Mouse (Mus musculus) liver, adult 2 months (tissue): ENCODE measurements around the gene Mfsd12. TPM values are rescaled to one million over a fixed set of nuclear protein-coding genes. Genes with fewer than 3 reads are reported as not detected.

Experiments
- DNase-seq: peaks from one replicate; pipeline ENCODE4 v3.0.0-alpha.2; 2011; ENCODE audit warnings: low read depth, low spot score; ENCODE audit errors: extremely low read depth
- H3K27ac ChIP-seq: fragments of 200-500 bp; replicated peaks from 2 replicates; pipeline ENCODE4 v1.5.1; 2012; ENCODE audit warnings: low read depth, mild to moderate bottlenecking, control low read depth, inconsistent platforms, low read length; ENCODE audit not compliant: insufficient read depth
- H3K27me3 ChIP-seq: fragments of 200-500 bp; 2 replicates; pipeline ENCODE4 v1.6.1; 2012; ENCODE audit warnings: mild to moderate bottlenecking, moderate library complexity, low read length, inconsistent platforms; ENCODE audit not compliant: control insufficient read depth, insufficient read depth
- H3K36me3 ChIP-seq: fragments of 200-500 bp; 2 replicates; pipeline ENCODE4 v1.6.1; 2012; ENCODE audit warnings: low read length, inconsistent platforms; ENCODE audit not compliant: control insufficient read depth, insufficient read depth
- H3K4me1 ChIP-seq: fragments of 200-500 bp; 2 replicates; pipeline ENCODE4 v1.6.1; 2011; ENCODE audit warnings: low read length; ENCODE audit not compliant: control insufficient read depth, insufficient read depth
- H3K4me3 ChIP-seq: fragments of 200-500 bp; 2 replicates; pipeline ENCODE4 v1.5.1; 2011; ENCODE audit warnings: low read depth, mild to moderate bottlenecking, control low read depth, low read length, moderate library complexity; ENCODE audit not compliant: insufficient read depth
- H3K79me2 ChIP-seq: fragments of 200-500 bp; 2 replicates; pipeline ENCODE4 v1.6.1; 2012; ENCODE audit warnings: inconsistent platforms, mild to moderate bottlenecking, low read length, moderate library complexity; ENCODE audit not compliant: control insufficient read depth, insufficient read depth
- H3K9ac ChIP-seq: fragments of 200-500 bp; 2 replicates; pipeline ENCODE4 v1.6.1; 2012; ENCODE audit warnings: low read depth, mild to moderate bottlenecking, control low read depth, inconsistent platforms, low read length
- CTCF ChIP-seq: fragments of 200-500 bp; IDR thresholded peaks from 2 replicates; pipeline ENCODE4 v1.5.1; 2011; ENCODE audit warnings: low read depth, low read length, control low read depth
- POLR2A ChIP-seq: fragments of 200-500 bp; IDR thresholded peaks from 2 replicates; pipeline ENCODE4 v1.6.1; 2011; ENCODE audit warnings: low read length, control low read depth; ENCODE audit not compliant: insufficient read depth; ENCODE audit errors: extremely low read depth
- WGBS: fragments of 180-500 bp; shearing (Covaris S2); methylation state at CpG from one replicate; pipeline ENCODE4 v1.1.7; 2018; 5-methylcytosine and 5-hydroxymethylcytosine counted together
- polyA plus RNA-seq: library from polyadenylated mRNA; depleted of rRNA; stranded (reverse); fragments of >200 nt; gene quantifications from 2 replicates; pipeline ENCODE4 v1.2.3, GENCODE M21; 2012
- total RNA-seq: library from RNA; depleted of rRNA; stranded (reverse); fragments of >200 nt; gene quantifications from 2 replicates; pipeline ENCODE4 v1.2.3, GENCODE M21; 2014

The Mfsd12 gene
- total and polyA plus RNA-seq, 2 experiments, result 5.3 to 12.8 TPM

- Histone ChIP-seq H3K27me3 (no peaks in the 10 kb centered on the region), H3K27ac (no peak overlapping the region), H3K36me3 (no peaks in the 10 kb centered on the region; the same call in 1 of the 2 replicates), H3K4me3 (no peak overlapping the region), H3K9ac (no peak overlapping the region), H3K79me2 (no peaks in the 10 kb centered on the region), H3K4me1 (no peaks in the 10 kb centered on the region)
- WGBS, result 73% methylated on average over 6 of the region's 6 CpGs
- TF ChIP-seq POLR2A (no peak), CTCF (no peak)
- DNase-seq, result no peak
Observed at GRCm38 (mm10) chr10:81366477-81367206, 9.4 kb downstream of the Mfsd12 start.

DNA sequence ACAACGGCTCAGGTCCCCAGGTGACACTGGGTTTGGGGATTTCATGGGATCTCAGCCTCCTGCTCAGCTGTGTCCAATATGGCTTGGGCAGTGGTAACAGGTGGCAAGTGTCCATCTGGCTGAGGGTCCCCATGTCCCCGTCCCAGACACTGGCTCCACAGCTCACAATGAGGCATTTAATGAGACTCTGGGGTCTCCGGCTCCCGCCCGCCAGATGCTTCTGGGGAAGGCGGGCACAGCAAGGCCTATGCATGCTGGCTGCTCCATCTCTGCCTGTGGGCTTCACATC lies 9.9 kb downstream of the Mfsd12 start:
- H3K79me2 ChIP-seq, result no peaks in the 10 kb centered on the region
- H3K4me1 ChIP-seq, result no peaks in the 10 kb centered on the region
- DNase-seq, result no peak
- no peak for TF ChIP-seq POLR2A
- TF ChIP-seq CTCF, result no peak
- 97% methylated on average over 6 of the region's 6 CpGs for WGBS
- H3K36me3 ChIP-seq, result no peaks in the 10 kb centered on the region; the same call in 1 of the 2 replicates
- H3K4me3 ChIP-seq, result no peak overlapping the region
- no peak overlapping the region for H3K9ac ChIP-seq
- H3K27me3 ChIP-seq, result no peaks in the 10 kb centered on the region
- no peak overlapping the region for H3K27ac ChIP-seq

- H3K4me3 ChIP-seq, result no peak overlapping the region
- no peaks in the 10 kb centered on the region for H3K36me3 ChIP-seq
- H3K4me1 ChIP-seq, result peaks cover 10% of the 10 kb centered on the region
- no peak overlapping the region for H3K27ac ChIP-seq
- DNase-seq, result no peak
- TF ChIP-seq CTCF (no peak), POLR2A (no peak)
- no peaks in the 10 kb centered on the region for H3K27me3 ChIP-seq
- peaks cover 20% of the 10 kb centered on the region; the same call in 1 of the 2 replicates for H3K79me2 ChIP-seq
- 94% methylated on average over 10 of the region's 10 CpGs for WGBS
- no peak overlapping the region for H3K9ac ChIP-seq
Observed at GRCm38 (mm10) chr10:81375322-81375721, 18.0 kb downstream of the Mfsd12 start.

GRCm38 (mm10) chr10:81376561-81377361 lies 19.5 kb downstream of the Mfsd12 start:
- Histone ChIP-seq H3K27ac (no peak overlapping the region), H3K27me3 (no peaks in the 10 kb centered on the region), H3K36me3 (no peaks in the 10 kb centered on the region), H3K79me2 (peaks cover 20% of the 10 kb centered on the region; the same call in 1 of the 2 replicates), H3K4me1 (peaks cover 10% of the 10 kb centered on the region), H3K4me3 (no peak overlapping the region), H3K9ac (no peak overlapping the region)
- 72% methylated on average over 6 of the region's 6 CpGs for WGBS
- no peak for DNase-seq
- TF ChIP-seq CTCF, result no peak
- TF ChIP-seq POLR2A, result no peak

- TF ChIP-seq CTCF (no peak), POLR2A (no peak)
- H3K79me2 ChIP-seq, result peaks cover 20% of the 10 kb centered on the region; the same call in 1 of the 2 replicates
- no peaks in the 10 kb centered on the region for H3K36me3 ChIP-seq
- no peaks in the 10 kb centered on the region for H3K27me3 ChIP-seq
- peaks cover 10% of the 10 kb centered on the region for H3K4me1 ChIP-seq
- H3K27ac ChIP-seq, result no peak overlapping the region
- H3K4me3 ChIP-seq, result no peak overlapping the region
- H3K9ac ChIP-seq, result no peak overlapping the region
- 55% methylated on average over 2 of the region's 2 CpGs for WGBS
- no peak for DNase-seq
Observed at GRCm38 (mm10) chr10:81377362-81377664, 20.0 kb downstream of the Mfsd12 start.
